Mouse (Mus musculus) bone marrow macrophage, adult 2 months (primary cell): ENCODE data around the gene Kif21b. TPM values are rescaled to one million over a fixed set of nuclear protein-coding genes. Genes with fewer than 3 reads are reported as not detected.

Experiments
- H3K27ac ChIP-seq: 2 replicates; pipeline ENCODE4 v1.5.1; 2012; ENCODE audit warnings: low read depth, low read length; ENCODE audit not compliant: insufficient read depth
- H3K4me1 ChIP-seq: 2 replicates; pipeline ENCODE4 v1.6.1; 2012; ENCODE audit warnings: low read length; ENCODE audit not compliant: control insufficient read depth, insufficient read depth
- H3K4me3 ChIP-seq: 2 replicates; pipeline ENCODE4 v1.5.1; 2012; ENCODE audit warnings: mild to moderate bottlenecking, low read length, moderate library complexity; ENCODE audit not compliant: insufficient read depth
- CTCF ChIP-seq: IDR thresholded peaks from 2 replicates; pipeline ENCODE4 v1.5.1; 2012; ENCODE audit warnings: low read depth, mild to moderate bottlenecking, low read length, moderate library complexity
- POLR2A ChIP-seq: IDR thresholded peaks from 2 replicates; pipeline ENCODE4 v1.6.1; 2012; ENCODE audit warnings: mild to moderate bottlenecking, low read depth, low read length, borderline replicate concordance
- polyA plus RNA-seq: library from polyadenylated mRNA; stranded (reverse); fragments of >200 nt; gene quantifications from 2 replicates; pipeline ENCODE4 v1.2.4, GENCODE M21; 2012; ENCODE audit not compliant: missing spikeins, insufficient read depth, insufficient read length

Gene Kif21b
- polyA plus RNA-seq, 1 experiment = 17.9 TPM

DNA sequence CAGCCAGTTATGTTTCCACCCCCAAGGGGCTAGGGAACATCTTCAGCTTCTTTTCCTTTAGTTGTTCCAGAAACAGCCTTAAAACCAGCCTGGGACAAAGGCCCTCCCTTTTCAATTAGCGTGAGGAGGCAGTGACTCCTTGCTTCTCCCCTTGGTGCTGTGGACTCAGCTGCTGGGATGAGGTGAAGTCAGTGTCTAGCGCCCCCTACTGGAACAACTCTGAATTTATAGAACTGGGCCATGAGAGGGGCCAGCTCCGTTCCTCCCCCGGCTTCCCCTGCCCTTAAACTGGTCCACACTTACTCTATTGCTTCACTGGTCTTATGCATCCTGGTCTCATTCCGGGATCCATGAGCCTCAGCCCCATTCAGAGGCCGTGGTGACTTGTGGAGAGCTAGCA lies 44.0 kb downstream of the Kif21b start:
- Histone ChIP-seq H3K4me1 (0 out of 2 replicates have a peak, but pooled peaks cover 2% of the 10 kb centered on the region), H3K27ac (no peak overlapping the region), H3K4me3 (no peak overlapping the region)
- TF ChIP-seq POLR2A (no peak), CTCF (peak; percentile 87)

DNA sequence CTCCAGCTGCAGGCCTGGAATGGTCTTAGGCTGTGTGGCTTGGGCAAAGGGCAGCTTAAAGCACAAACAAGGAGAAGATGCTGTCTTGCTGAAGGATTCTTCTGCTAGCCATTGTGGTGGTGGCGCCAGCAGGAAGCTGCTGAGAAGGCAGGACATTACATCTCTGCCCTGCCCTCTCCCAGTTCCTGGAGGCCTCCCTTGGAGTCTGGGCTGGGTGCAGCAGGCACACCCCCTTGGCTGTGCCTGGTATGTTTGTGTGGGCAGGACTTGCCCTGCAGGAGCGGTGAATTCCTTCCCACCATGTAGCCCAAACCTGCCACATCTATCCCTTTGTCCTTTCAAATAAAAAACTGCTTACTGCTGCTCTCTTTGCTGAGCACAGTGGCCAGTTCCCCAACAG lies 45.9 kb downstream of the Kif21b start:
- TF ChIP-seq POLR2A (no peak), CTCF (no peak)
- Histone ChIP-seq H3K4me3 (no peak overlapping the region), H3K4me1 (0 out of 2 replicates have a peak, but pooled peaks cover 2% of the 10 kb centered on the region), H3K27ac (no peak overlapping the region)

DNA sequence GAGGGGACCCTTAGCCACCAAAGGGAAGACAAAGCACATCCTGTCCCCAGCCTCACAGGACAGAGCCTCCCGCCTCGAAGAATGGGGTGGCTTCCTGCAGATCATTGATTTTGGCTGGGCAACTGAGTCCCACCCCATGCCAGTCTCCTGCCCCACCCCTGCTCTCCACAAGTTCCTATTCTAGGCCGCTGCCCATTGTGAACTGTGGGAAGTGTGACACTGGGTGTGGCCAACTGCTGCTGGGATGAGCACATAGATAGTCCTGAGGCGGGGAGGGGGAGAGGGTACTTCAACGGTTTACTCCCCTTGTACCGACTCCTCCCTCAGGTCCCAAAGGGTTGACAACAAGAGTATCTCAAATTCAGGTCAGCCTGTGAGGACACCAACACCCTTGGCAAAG lies 47.6 kb downstream of the Kif21b start:
- Histone ChIP-seq H3K27ac (no peak overlapping the region), H3K4me1 (0 out of 2 replicates have a peak, but pooled peaks cover 2% of the 10 kb centered on the region), H3K4me3 (no peak overlapping the region)
- TF ChIP-seq POLR2A = no peak
- no peak for TF ChIP-seq CTCF

DNA sequence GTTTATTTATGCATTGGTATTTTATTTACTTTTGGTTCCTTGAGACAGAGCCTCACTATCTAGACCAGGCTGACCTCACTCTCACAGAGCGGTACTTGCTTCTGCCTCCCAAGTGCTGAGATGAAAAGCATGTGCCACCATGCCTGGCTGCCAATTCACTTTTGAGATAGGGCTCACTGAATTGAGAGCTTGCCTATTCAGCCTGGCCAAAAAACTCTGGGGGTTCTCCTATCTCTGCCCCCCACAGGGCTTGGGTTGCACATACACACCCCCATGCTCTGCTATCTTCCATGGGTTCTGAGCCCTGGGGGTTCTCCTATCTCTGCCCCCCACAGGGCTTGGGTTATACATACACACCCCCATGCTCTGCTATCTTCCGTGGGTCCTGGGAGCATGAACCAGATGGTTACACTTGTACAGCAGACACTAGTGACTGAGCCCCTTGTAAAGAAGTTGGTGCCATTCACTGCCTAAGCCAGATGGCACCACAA lies 48.4 kb downstream of the Kif21b start:
- TF ChIP-seq POLR2A (no peak), CTCF (no peak)
- H3K27ac ChIP-seq = no peak overlapping the region
- H3K4me3 ChIP-seq = no peak overlapping the region
- H3K4me1 ChIP-seq = 0 out of 2 replicates have a peak, but pooled peaks cover 2% of the 10 kb centered on the region

DNA sequence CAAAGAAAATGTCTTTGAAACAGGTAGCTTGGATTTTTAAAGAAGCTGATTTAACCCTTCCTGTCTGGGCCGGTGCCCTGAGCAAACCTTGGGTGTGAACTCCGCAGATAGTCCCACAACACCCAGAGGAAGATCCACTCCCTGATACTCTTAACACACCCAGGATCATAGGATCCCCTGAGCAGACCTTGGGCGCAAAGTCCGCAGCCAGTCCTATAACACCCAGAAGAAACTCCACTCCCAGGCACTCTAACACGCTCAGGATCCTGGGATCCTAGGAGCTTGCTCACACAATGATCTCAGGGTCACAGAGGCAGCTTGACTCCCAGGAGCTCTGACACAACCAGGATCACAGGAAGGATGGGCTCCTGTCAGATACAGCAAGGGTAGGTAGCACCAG lies 58.8 kb downstream of the Kif21b start:
- TF ChIP-seq CTCF (no peak), POLR2A (no peak)
- Histone ChIP-seq H3K4me3 (no peak overlapping the region), H3K27ac (no peak overlapping the region), H3K4me1 (peaks cover 5% of the 10 kb centered on the region; the same call in 1 of the 2 replicates)

DNA sequence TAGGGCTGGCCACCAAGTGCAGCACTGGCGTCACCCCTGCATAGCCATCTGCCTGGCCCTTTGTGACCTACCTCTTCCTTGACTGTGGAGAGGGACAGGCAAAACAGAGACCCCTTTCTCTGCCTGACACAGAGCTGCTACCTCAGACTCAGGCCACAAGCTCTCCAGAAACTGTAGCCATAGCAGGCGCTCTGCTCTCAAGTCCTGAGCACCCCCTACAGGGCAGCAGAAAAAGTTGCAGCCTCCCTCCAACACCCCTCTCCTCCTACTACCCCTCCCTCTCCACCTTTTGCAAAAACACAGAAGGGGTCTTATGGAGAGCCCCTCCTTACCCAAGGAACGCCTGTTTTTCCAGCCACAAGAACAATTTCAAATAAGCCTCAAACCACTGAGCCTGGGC lies 81.6 kb downstream of the Kif21b start, which contains the start of gene Mroh3:
Gene Mroh3, minus strand, starts transcription at position 26 of the 400 bp plus-strand sequence.
- Histone ChIP-seq H3K4me3 (no peak within 1 kb of the TSS), H3K27ac (no peak within 1 kb of the TSS), H3K4me1 (no peaks in the 10 kb centered on the region)
- TF ChIP-seq CTCF (peak; percentile 36; the same call in 1 of the 2 replicates), POLR2A (no peak)

DNA sequence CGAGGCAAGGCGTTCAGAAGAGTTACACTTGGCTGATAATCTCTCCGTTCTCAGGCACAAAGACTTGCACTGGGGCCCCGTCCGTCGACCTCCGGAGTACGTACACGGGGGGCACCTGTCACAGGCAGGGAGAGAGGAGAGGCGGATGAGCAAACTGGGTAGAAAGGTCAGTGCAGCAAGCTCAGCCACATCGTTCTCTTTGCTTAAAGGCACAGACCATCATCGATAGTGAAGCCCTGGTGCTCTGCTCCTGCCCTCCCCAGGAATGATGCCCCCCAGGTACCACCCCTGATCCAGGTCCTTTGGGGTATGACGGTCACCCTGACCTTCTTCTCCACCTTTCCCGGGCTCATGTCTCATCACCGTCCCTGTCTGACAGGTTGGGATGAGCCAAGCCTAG lies 83.1 kb downstream of the Kif21b start:
- Histone ChIP-seq H3K27ac (no peak overlapping the region), H3K4me1 (no peaks in the 10 kb centered on the region), H3K4me3 (no peak overlapping the region)
- no peak for TF ChIP-seq POLR2A
- TF ChIP-seq CTCF = no peak

DNA sequence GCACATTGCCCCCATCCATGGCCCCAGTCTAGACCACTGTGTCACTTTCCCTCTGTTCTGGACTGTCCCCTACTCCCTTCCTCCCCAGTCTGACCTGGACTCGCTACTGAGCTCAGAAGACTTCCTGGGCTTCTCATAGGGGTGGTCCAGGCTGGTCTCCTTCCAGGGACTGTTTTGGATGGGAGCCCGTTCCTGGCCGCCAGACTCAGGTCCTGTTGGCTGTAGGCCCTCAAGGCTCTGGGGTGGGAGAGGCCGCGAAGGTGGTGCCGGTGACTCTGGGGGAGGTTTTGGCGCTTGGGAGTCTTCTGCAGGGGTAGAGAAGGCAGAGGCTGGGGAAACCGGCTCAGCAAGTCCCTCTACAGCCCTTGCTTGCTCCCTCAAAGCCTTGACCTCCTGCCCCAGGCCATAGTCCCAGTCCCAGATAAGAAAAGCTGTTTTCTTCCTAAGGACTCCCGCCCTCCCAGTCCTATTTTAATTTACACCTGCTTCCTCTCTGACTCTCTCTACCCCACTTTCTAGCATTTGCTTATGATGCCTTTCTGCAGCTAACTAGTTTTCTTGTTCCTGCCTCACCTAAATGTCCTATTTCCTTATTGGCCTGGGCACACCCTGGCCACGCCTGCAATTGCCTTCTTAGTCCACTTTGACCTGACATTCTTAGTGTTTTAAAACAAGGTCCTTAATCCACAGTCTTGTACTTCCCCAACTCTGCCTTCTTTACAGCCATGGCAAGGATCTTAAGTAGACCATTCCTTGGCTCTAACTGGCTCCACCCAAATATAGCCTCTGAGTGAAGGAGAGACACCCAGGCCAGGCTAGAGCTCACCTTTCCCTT lies 89.1 kb downstream of the Kif21b start:
- TF ChIP-seq POLR2A (no peak), CTCF (no peak)
- no peak overlapping the region for H3K4me3 ChIP-seq

DNA sequence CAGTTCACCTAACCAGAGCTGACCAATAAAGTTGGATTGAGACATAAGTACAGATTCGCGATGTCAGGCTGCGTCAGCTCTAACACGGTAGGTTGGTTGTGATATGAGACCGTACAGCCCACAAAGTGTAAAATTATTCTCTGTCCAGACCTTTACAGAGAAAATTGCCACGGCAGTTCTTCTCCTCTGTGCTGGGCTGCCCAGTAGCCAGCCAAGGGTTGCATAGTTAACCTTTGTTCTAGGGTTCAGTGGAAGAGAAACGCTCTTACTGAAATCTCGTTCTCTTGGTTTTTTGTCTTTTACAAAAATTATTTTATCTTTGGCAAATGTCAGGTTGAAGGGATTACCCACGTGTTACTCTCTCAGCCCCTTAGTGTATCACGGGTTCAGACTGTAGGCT lies 91.2 kb downstream of the Kif21b start:
- no peak for TF ChIP-seq POLR2A
- TF ChIP-seq CTCF = no peak
- no peaks in the 10 kb centered on the region for H3K4me1 ChIP-seq
- no peak overlapping the region for H3K4me3 ChIP-seq
- H3K27ac ChIP-seq = no peak overlapping the region

More for the DNA sequence above, 89.1 kb downstream of the Kif21b start:
- H3K4me1 ChIP-seq = no peaks in the 10 kb centered on the region
- no peak overlapping the region for H3K27ac ChIP-seq

DNA sequence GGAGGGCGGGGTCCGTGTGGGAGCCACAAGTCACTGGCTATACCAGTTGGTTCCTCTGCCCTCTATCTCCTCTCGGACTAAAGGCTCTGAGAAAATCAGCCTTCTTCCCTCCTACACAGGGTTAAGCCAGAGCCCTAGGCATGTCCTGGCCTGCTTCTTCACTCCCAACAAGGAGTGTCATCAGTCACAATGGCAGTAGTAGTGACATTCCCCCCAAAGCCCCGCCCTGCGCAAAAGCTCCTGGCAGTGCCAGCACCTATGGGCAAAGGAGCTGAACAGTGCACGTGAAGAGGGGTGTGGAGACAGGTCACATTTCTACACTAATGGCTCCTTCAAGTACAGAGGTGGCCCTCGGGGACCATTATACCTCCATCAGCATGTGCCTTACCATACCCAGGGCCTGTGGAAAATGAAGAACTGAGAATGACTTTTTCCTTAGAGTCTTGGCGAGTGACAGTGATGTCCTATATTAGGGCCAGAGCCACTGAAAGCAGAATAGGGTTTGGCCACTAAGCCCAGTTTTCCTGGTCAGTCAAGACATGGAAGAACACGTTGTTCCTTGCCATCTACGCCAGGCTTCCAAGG lies 92.7 kb downstream of the Kif21b start:
- TF ChIP-seq POLR2A (no peak), CTCF (no peak)
- Histone ChIP-seq H3K4me1 (no peaks in the 10 kb centered on the region), H3K4me3 (no peak overlapping the region), H3K27ac (no peak overlapping the region)
